Mouse (Mus musculus) MEL (cell line): Measurements from ENCODE around the gene Top1. TPM values are rescaled to one million over a fixed set of nuclear protein-coding genes. Genes with fewer than 3 reads are reported as not detected.

Experiments
- DNase-seq: peaks from one replicate; pipeline ENCODE4 v3.0.0; 2011; ENCODE audit warnings: low read depth, low spot score
- H3K27ac ChIP-seq: 2 replicates; pipeline ENCODE4 v1.5.1; 2012; ENCODE audit warnings: low read depth, mild to moderate bottlenecking, control low read depth, low read length, moderate library complexity; ENCODE audit not compliant: control insufficient read depth
- H3K27me3 ChIP-seq, 2 experiments: fragments of 150-350 bp in 1 of 2; sonication (generic) in 1 of 2; 2 replicates each; pipeline ENCODE4 v1.6.1; 2012; ENCODE audit warnings: low read length in 2 of 2, mild to moderate bottlenecking in 2 of 2, improper control_type of control experiment in 1 of 2, moderate library complexity in 1 of 2; ENCODE audit not compliant: insufficient read depth in 2 of 2, control insufficient read depth in 1 of 2
- H3K36me3 ChIP-seq, 2 experiments: 2 replicates each; pipeline ENCODE4 v1.6.1; 2012 to 2014; ENCODE audit warnings: low read length in 2 of 2, improper control_type of control experiment in 1 of 2, inconsistent platforms in 1 of 2, mild to moderate bottlenecking in 1 of 2; ENCODE audit not compliant: insufficient read depth in 2 of 2, control insufficient read depth in 1 of 2
- H3K4me1 ChIP-seq, 2 experiments: fragments of 150-350 bp in 1 of 2; sonication (generic) in 1 of 2; 2 replicates each; pipeline ENCODE4 v1.6.1; 2012; ENCODE audit warnings: low read length in 2 of 2, improper control_type of control experiment in 1 of 2, mild to moderate bottlenecking in 1 of 2; ENCODE audit not compliant: insufficient read depth in 2 of 2, control insufficient read depth in 1 of 2
- H3K4me3 ChIP-seq, 2 experiments: fragments of 150-350 bp in 1 of 2; sonication (generic) in 1 of 2; 2 replicates each; pipeline ENCODE4 v1.5.1; 2012; ENCODE audit warnings: low read depth in 2 of 2, low read length in 2 of 2, mild to moderate bottlenecking in 2 of 2, moderate library complexity in 2 of 2, control low read depth in 1 of 2, improper control_type of control experiment in 1 of 2; ENCODE audit not compliant: control insufficient read depth in 1 of 2, insufficient read depth in 1 of 2
- H3K79me2 ChIP-seq: 2 replicates; pipeline ENCODE4 v1.6.1; 2012; ENCODE audit warnings: mild to moderate bottlenecking, low read length, moderate library complexity; ENCODE audit not compliant: control insufficient read depth, poor library complexity, insufficient read depth
- H3K9ac ChIP-seq: 2 replicates; pipeline ENCODE4 v1.6.1; 2012; ENCODE audit warnings: low read depth, mild to moderate bottlenecking, control low read depth, low read length, moderate library complexity; ENCODE audit not compliant: control insufficient read depth, poor library complexity, severe bottlenecking
- H3K9me3 ChIP-seq: fragments of 150-350 bp; sonication (generic); replicated peaks from 2 replicates; pipeline ENCODE4 v1.6.1; 2012; ENCODE audit warnings: mild to moderate bottlenecking, low read length, improper control_type of control experiment, moderate library complexity; ENCODE audit not compliant: insufficient read depth
- BHLHE40 ChIP-seq: IDR thresholded peaks from 2 replicates; pipeline ENCODE4 v1.6.1; 2012; ENCODE audit warnings: low read depth, mild to moderate bottlenecking, inconsistent platforms, low read length, improper control_type of control experiment, borderline replicate concordance
- CHD1 ChIP-seq: IDR thresholded peaks from 2 replicates; pipeline ENCODE4 v1.6.1; 2012; ENCODE audit warnings: low read depth, mild to moderate bottlenecking, inconsistent platforms, low read length, improper control_type of control experiment
- ELF1 ChIP-seq: IDR thresholded peaks from 2 replicates; pipeline ENCODE4 v1.6.1; 2014; ENCODE audit warnings: low read depth, mild to moderate bottlenecking, inconsistent platforms, low read length, improper control_type of control experiment, moderate library complexity
- EP300 ChIP-seq, 2 experiments: IDR thresholded peaks; 2 replicates each; pipeline ENCODE4 v1.6.1; 2011; ENCODE audit warnings: improper control_type of control experiment in 2 of 2, low read length in 2 of 2, low read depth in 1 of 2, mild to moderate bottlenecking in 1 of 2
- ETS1 ChIP-seq: IDR thresholded peaks from 2 replicates; pipeline ENCODE4 v1.6.1; 2012; ENCODE audit warnings: low read depth, mild to moderate bottlenecking, inconsistent platforms, low read length, improper control_type of control experiment, moderate library complexity
- GATA1 ChIP-seq: IDR thresholded peaks from 2 replicates; pipeline ENCODE4 v1.6.1; 2011; ENCODE audit warnings: low read depth, low read length, improper control_type of control experiment
- MAFK ChIP-seq: IDR thresholded peaks from 2 replicates; pipeline ENCODE4 v1.6.1; 2011; ENCODE audit warnings: low read depth, mild to moderate bottlenecking, low read length, improper control_type of control experiment, borderline replicate concordance
- MXI1 ChIP-seq: IDR thresholded peaks from 2 replicates; pipeline ENCODE4 v1.6.1; 2011; ENCODE audit warnings: mild to moderate bottlenecking, low read depth, low read length, improper control_type of control experiment
- MYC ChIP-seq: IDR thresholded peaks from 2 replicates; pipeline ENCODE4 v1.6.1; 2011; ENCODE audit warnings: low read depth, mild to moderate bottlenecking, low read length, improper control_type of control experiment, moderate library complexity
- POLR2A ChIP-seq, 2 experiments: IDR thresholded peaks; 2 replicates each; pipeline ENCODE4 v1.6.1; 2011 to 2012; ENCODE audit warnings: low read length in 2 of 2, mild to moderate bottlenecking in 2 of 2, control low read depth in 1 of 2, improper control_type of control experiment in 1 of 2, low read depth in 1 of 2, moderate library complexity in 1 of 2; ENCODE audit not compliant: control insufficient read depth in 1 of 2, insufficient read depth in 1 of 2, poor library complexity in 1 of 2
- POLR2AphosphoS2 ChIP-seq: IDR thresholded peaks from 2 replicates; pipeline ENCODE4 v1.6.1; 2011; ENCODE audit warnings: low read length, improper control_type of control experiment
- SIN3A ChIP-seq: IDR thresholded peaks from 2 replicates; pipeline ENCODE4 v1.6.1; 2012; ENCODE audit warnings: low read length, improper control_type of control experiment, inconsistent platforms
- SMC3 ChIP-seq: IDR thresholded peaks from 2 replicates; pipeline ENCODE4 v1.6.1; 2011; ENCODE audit warnings: low read depth, low read length, improper control_type of control experiment
- TCF12 ChIP-seq: IDR thresholded peaks from 2 replicates; pipeline ENCODE4 v1.6.1; 2014; ENCODE audit warnings: low read depth, mild to moderate bottlenecking, inconsistent platforms, low read length, improper control_type of control experiment, moderate library complexity
- USF2 ChIP-seq, 2 experiments: IDR thresholded peaks; 2 replicates each; pipeline ENCODE4 v1.6.1; 2011 to 2012; ENCODE audit warnings: improper control_type of control experiment in 2 of 2, low read length in 2 of 2, borderline replicate concordance in 1 of 2, inconsistent platforms in 1 of 2, low read depth in 1 of 2, mild to moderate bottlenecking in 1 of 2; ENCODE audit not compliant: insufficient read depth in 1 of 2
- ZC3H11A ChIP-seq: IDR thresholded peaks from 2 replicates; pipeline ENCODE4 v1.6.1; 2012; ENCODE audit warnings: low read depth, mild to moderate bottlenecking, inconsistent platforms, low read length, improper control_type of control experiment
- ZMIZ1 ChIP-seq: IDR thresholded peaks from 2 replicates; pipeline ENCODE4 v1.6.1; 2012; ENCODE audit warnings: low read depth, mild to moderate bottlenecking, inconsistent platforms, low read length, improper control_type of control experiment, moderate library complexity
- polyA plus RNA-seq, 2 experiments: library from polyadenylated mRNA; stranded (reverse) in 1 of 2; unstranded in 1 of 2; fragments of >175 nt in 1 of 2; fragments of >200 nt in 1 of 2; gene quantifications; 2 replicates each; pipeline versions ENCODE4 v1.2.1 to v1.2.4; 2012; ENCODE audit warnings: low replicate concordance in 2 of 2, low read depth in 1 of 2; ENCODE audit not compliant: insufficient read length in 2 of 2, insufficient read depth in 1 of 2, missing spikeins in 1 of 2
- total RNA-seq: library from RNA; depleted of rRNA; stranded (reverse); fragments of 300-350 nt; gene quantifications from 2 replicates; pipeline ENCODE4 v1.2.3, GENCODE M21; 2012

Gene Top1
- total and polyA plus RNA-seq, 3 experiments, result 33.5 to 123 (median 73.3) TPM

DNA sequence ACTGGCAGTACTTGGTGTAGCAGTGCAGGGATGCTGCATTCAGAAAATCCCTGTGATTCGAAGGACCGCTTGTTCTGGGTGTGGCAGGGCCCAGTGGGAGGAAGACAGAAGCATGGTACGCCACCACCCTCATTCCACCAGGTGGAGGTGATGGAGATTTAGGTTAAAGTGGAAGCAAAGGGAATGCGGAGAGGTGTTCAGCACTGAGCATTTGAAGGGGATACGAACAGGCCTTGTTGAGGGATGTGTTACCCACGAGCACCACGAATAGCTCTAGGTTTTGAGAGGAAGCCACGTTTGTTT is 16.2 kb upstream of the Top1 start:
- H3K9me3 ChIP-seq, result no peaks in the 10 kb centered on the region
- TF ChIP-seq SIN3A, result no peak
- no peak for TF ChIP-seq MXI1
- TF ChIP-seq USF2 (IDR thresholded peaks at IDR 0.05; ENCODE audit: borderline replicate concordance in 1 of 2, insufficient read depth in 1 of 2, low read depth in 1 of 2, low read length in 2 of 2), result no peak
- TF ChIP-seq MYC, result no peak
- TF ChIP-seq ZC3H11A, result no peak
- no peak overlapping the region for H3K4me3 ChIP-seq
- H3K4me1 ChIP-seq, result no peaks in the 10 kb centered on the region
- no peaks in the 10 kb centered on the region for H3K36me3 ChIP-seq
- no peaks in the 10 kb centered on the region for H3K27me3 ChIP-seq
- no peak overlapping the region for H3K27ac ChIP-seq
- H3K9ac ChIP-seq, result no peak overlapping the region
- no peak for DNase-seq
- no peaks in the 10 kb centered on the region for H3K79me2 ChIP-seq

DNA sequence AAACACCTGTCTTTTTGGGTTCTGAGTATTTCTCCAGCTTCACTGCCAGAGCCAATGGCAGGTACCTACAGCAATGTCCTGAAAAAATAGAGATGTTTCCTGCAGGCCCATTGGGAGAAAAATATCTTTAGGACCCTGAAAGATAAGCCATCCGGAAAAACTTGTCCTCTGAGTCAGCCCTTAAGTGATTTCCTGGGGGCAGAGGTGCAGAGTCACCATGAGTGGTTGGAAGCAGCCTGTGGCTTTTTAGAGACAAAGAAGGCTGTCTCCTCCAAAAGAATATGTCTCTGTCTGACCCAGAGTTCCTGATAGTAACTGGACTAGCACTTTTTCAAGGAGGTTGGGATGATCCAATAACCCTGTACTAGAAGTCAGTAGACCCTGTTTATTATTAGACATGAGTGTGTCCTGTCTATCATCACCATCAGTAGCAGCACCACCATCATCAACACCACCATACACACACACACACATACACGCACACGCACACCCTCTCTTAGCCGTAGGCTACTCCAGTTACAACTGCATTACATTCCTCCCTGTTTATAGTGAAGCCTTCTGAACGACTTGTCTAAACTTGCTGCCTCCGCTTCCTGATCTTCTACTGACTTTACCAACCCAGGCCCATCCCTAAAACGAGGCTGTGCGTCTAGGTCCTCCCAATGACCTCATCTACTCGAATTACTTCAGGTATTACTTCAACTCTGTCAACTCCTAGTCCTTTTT is 14.7 kb upstream of the Top1 start:
- H3K4me3 ChIP-seq, result no peak overlapping the region
- no peaks in the 10 kb centered on the region for H3K27me3 ChIP-seq
- H3K4me1 ChIP-seq, result no peaks in the 10 kb centered on the region
- H3K9me3 ChIP-seq, result no peaks in the 10 kb centered on the region
- no peak overlapping the region for H3K27ac ChIP-seq
- TF ChIP-seq SMC3 (no peak), ELF1 (no peak), BHLHE40 (no peak), EP300 (IDR thresholded peaks at IDR 0.05; ENCODE audit: low read depth in 1 of 2, low read length in 2 of 2) (no peak), POLR2AphosphoS2 (no peak), CHD1 (no peak), MYC (no peak), GATA1 (no peak), ETS1 (no peak), TCF12 (no peak), ZMIZ1 (no peak), MXI1 (no peak), POLR2A (IDR thresholded peaks at IDR 0.05; ENCODE audit: control insufficient read depth in 1 of 2, insufficient read depth in 1 of 2, low read depth in 1 of 2, low read length in 2 of 2, poor library complexity in 1 of 2) (no peak), MAFK (no peak)
- H3K36me3 ChIP-seq, result no peaks in the 10 kb centered on the region
- DNase-seq, result no peak
- H3K9ac ChIP-seq, result no peak overlapping the region
- no peaks in the 10 kb centered on the region for H3K79me2 ChIP-seq
